Mouse (Mus musculus): Measurements from ENCODE around the gene Ephb3. TPM values are rescaled to one million over a fixed set of nuclear protein-coding genes. Genes with fewer than 3 reads are reported as not detected.

Gene Ephb3
- polyA plus RNA-seq, 1 experiment from 2014 or later = 38.6 TPM

- no peak for DNase-seq (ENCODE audit: low spot score)
- Histone ChIP-seq H3K36me3 (replicated peaks) (no peaks in the 10 kb centered on the region), H3K4me3 (no peak overlapping the region), H3K4me1 (peaks cover 55% of the 10 kb centered on the region), H3K27ac (replicated peaks) (peak overlapping the region; percentile 55), H3K27me3 (replicated peaks; ENCODE audit: low read depth, poor library complexity, severe bottlenecking) (peaks cover 4% of the 10 kb centered on the region; the same call in 1 of the 2 replicates), H3K9me3 (0 out of 2 replicates have a peak, but pooled peaks cover 3% of the 10 kb centered on the region)
- WGBS = 7% methylated on average over 5 of the region's 5 CpGs
Measured at GRCm38 (mm10) chr16:21238722-21239121, 34.2 kb downstream of the Ephb3 start.

- Histone ChIP-seq H3K36me3 (replicated peaks) (no peaks in the 10 kb centered on the region), H3K9me3 (0 out of 2 replicates have a peak, but pooled peaks cover 3% of the 10 kb centered on the region), H3K4me3 (0 out of 2 replicates have a peak overlapping the region, but pooled peaks have one; percentile 3), H3K27ac (replicated peaks) (peak overlapping the region; percentile 63), H3K27me3 (replicated peaks; ENCODE audit: low read depth, poor library complexity, severe bottlenecking) (peaks cover 20% of the 10 kb centered on the region), H3K4me1 (peaks cover 74% of the 10 kb centered on the region)
- no peak for DNase-seq (ENCODE audit: low spot score)
- WGBS = 55% methylated on average over 3 of the region's 3 CpGs
Measured at GRCm38 (mm10) chr16:21240547-21240946, 36.0 kb downstream of the Ephb3 start.

- Histone ChIP-seq H3K27ac (replicated peaks) (peak overlapping the region; percentile 63), H3K27me3 (replicated peaks; ENCODE audit: low read depth, poor library complexity, severe bottlenecking) (peaks cover 20% of the 10 kb centered on the region), H3K4me3 (no peak overlapping the region), H3K4me1 (peaks cover 79% of the 10 kb centered on the region), H3K9me3 (0 out of 2 replicates have a peak, but pooled peaks cover 3% of the 10 kb centered on the region), H3K36me3 (replicated peaks) (no peaks in the 10 kb centered on the region)
- DNase-seq (ENCODE audit: low spot score) = no peak
Measured at GRCm38 (mm10) chr16:21241030-21241429, 36.5 kb downstream of the Ephb3 start.

GRCm38 (mm10) chr16:21242946-21243345, 38.4 kb downstream of the Ephb3 start:
- H3K27me3 ChIP-seq (replicated peaks; ENCODE audit: low read depth, poor library complexity, severe bottlenecking) = peaks cover 35% of the 10 kb centered on the region
- DNase-seq (ENCODE audit: low spot score) = peak; percentile 53
- peaks cover 94% of the 10 kb centered on the region for H3K4me1 ChIP-seq
- peak overlapping the region; percentile 73 for H3K27ac ChIP-seq (replicated peaks)
- H3K36me3 ChIP-seq (replicated peaks) = no peaks in the 10 kb centered on the region
- 0 out of 2 replicates have a peak overlapping the region, but pooled peaks have one; percentile 11 for H3K4me3 ChIP-seq
- 20% methylated on average over 8 of the region's 8 CpGs for WGBS
- no peaks in the 10 kb centered on the region for H3K9me3 ChIP-seq

GRCm38 (mm10) chr16:21244803-21245202, 40.2 kb downstream of the Ephb3 start:
- Histone ChIP-seq H3K4me3 (no peak overlapping the region), H3K36me3 (replicated peaks) (no peaks in the 10 kb centered on the region), H3K9me3 (no peaks in the 10 kb centered on the region), H3K4me1 (peaks cover 94% of the 10 kb centered on the region), H3K27me3 (replicated peaks; ENCODE audit: low read depth, poor library complexity, severe bottlenecking) (peaks cover 54% of the 10 kb centered on the region), H3K27ac (replicated peaks) (no peak overlapping the region)
- 54% methylated on average over 3 of the region's 3 CpGs for WGBS
- no peak for DNase-seq (ENCODE audit: low spot score)

- peak overlapping the region; percentile 61; the same call in 1 of the 2 replicates for H3K4me3 ChIP-seq
- H3K27me3 ChIP-seq (replicated peaks; ENCODE audit: low read depth, poor library complexity, severe bottlenecking) = peaks cover 60% of the 10 kb centered on the region
- 13% methylated on average over 7 of the region's 7 CpGs for WGBS
- no peak for DNase-seq (ENCODE audit: low spot score)
- H3K9me3 ChIP-seq = no peaks in the 10 kb centered on the region
- H3K4me1 ChIP-seq = peaks cover 90% of the 10 kb centered on the region
- peak overlapping the region; percentile 90 for H3K27ac ChIP-seq (replicated peaks)
- H3K36me3 ChIP-seq (replicated peaks) = no peaks in the 10 kb centered on the region
Measured at GRCm38 (mm10) chr16:21245387-21245786, 40.8 kb downstream of the Ephb3 start.

GRCm38 (mm10) chr16:21245931-21246390, 41.4 kb downstream of the Ephb3 start:
- under 1% methylated on average over 29 of the region's 29 CpGs for WGBS
- Histone ChIP-seq H3K9me3 (no peaks in the 10 kb centered on the region), H3K27me3 (replicated peaks; ENCODE audit: low read depth, poor library complexity, severe bottlenecking) (peaks cover 65% of the 10 kb centered on the region), H3K4me1 (peaks cover 84% of the 10 kb centered on the region), H3K4me3 (peak overlapping the region; percentile 61), H3K36me3 (replicated peaks) (no peaks in the 10 kb centered on the region), H3K27ac (replicated peaks) (peak overlapping the region; percentile 90)
- peak; percentile 93 for DNase-seq (ENCODE audit: low spot score)

GRCm38 (mm10) chr16:21246391-21247036, 42.0 kb downstream of the Ephb3 start:
- peak overlapping the region; percentile 61 for H3K4me3 ChIP-seq
- H3K27me3 ChIP-seq (replicated peaks; ENCODE audit: low read depth, poor library complexity, severe bottlenecking) = peaks cover 71% of the 10 kb centered on the region
- under 1% methylated on average over 33 of the region's 33 CpGs for WGBS
- no peaks in the 10 kb centered on the region for H3K36me3 ChIP-seq (replicated peaks)
- peak overlapping the region; percentile 90 for H3K27ac ChIP-seq (replicated peaks)
- H3K9me3 ChIP-seq = no peaks in the 10 kb centered on the region
- DNase-seq (ENCODE audit: low spot score) = peak; percentile 87
- peaks cover 81% of the 10 kb centered on the region for H3K4me1 ChIP-seq

GRCm38 (mm10) chr16:21247037-21247432, 42.5 kb downstream of the Ephb3 start:
- 0% methylated on average over 4 of the region's 4 CpGs for WGBS
- Histone ChIP-seq H3K27me3 (replicated peaks; ENCODE audit: low read depth, poor library complexity, severe bottlenecking) (peaks cover 71% of the 10 kb centered on the region), H3K4me1 (peaks cover 78% of the 10 kb centered on the region), H3K4me3 (peak overlapping the region; percentile 61), H3K27ac (replicated peaks) (peak overlapping the region; percentile 90), H3K36me3 (replicated peaks) (no peaks in the 10 kb centered on the region), H3K9me3 (no peaks in the 10 kb centered on the region)
- peak; percentile 66 for DNase-seq (ENCODE audit: low spot score)

GRCm38 (mm10) chr16:21247871-21248712, 43.5 kb downstream of the Ephb3 start:
- H3K4me1 ChIP-seq = peaks cover 78% of the 10 kb centered on the region
- peak overlapping the region; percentile 57 for H3K4me3 ChIP-seq
- H3K36me3 ChIP-seq (replicated peaks) = no peaks in the 10 kb centered on the region
- H3K27ac ChIP-seq (replicated peaks) = peak overlapping the region; percentile 90
- H3K27me3 ChIP-seq (replicated peaks; ENCODE audit: low read depth, poor library complexity, severe bottlenecking) = peaks cover 74% of the 10 kb centered on the region
- H3K9me3 ChIP-seq = no peaks in the 10 kb centered on the region
- DNase-seq (ENCODE audit: low spot score) = peak; percentile 77
- WGBS = 2% methylated on average over 38 of the region's 38 CpGs

GRCm38 (mm10) chr16:21248713-21249531, 44.4 kb downstream of the Ephb3 start:
- Histone ChIP-seq H3K27ac (replicated peaks) (peak overlapping the region; percentile 90), H3K4me1 (peaks cover 72% of the 10 kb centered on the region), H3K9me3 (no peaks in the 10 kb centered on the region), H3K4me3 (peak overlapping the region; percentile 57), H3K27me3 (replicated peaks; ENCODE audit: low read depth, poor library complexity, severe bottlenecking) (peaks cover 75% of the 10 kb centered on the region), H3K36me3 (replicated peaks) (no peaks in the 10 kb centered on the region)
- WGBS = 2% methylated on average over 39 of the region's 39 CpGs
- DNase-seq (ENCODE audit: low spot score) = peak; percentile 57

- H3K36me3 ChIP-seq (replicated peaks) = no peaks in the 10 kb centered on the region
- DNase-seq (ENCODE audit: low spot score) = no peak
- no peaks in the 10 kb centered on the region for H3K9me3 ChIP-seq
- no peak overlapping the region for H3K27ac ChIP-seq (replicated peaks)
- H3K4me3 ChIP-seq = no peak overlapping the region
- H3K27me3 ChIP-seq (replicated peaks; ENCODE audit: low read depth, poor library complexity, severe bottlenecking) = peaks cover 48% of the 10 kb centered on the region
- WGBS = 53% methylated on average over 11 of the region's 11 CpGs
- peaks cover 36% of the 10 kb centered on the region for H3K4me1 ChIP-seq
Measured at GRCm38 (mm10) chr16:21252401-21252955, 47.9 kb downstream of the Ephb3 start.
